Mouse (Mus musculus): Measurements from ENCODE around the gene Avpi1. TPM values are rescaled to one million over a fixed set of nuclear protein-coding genes. Genes with fewer than 3 reads are reported as not detected.

The Avpi1 gene
- polyA plus RNA-seq, 1 experiment from 2014 or later, result 26.0 TPM

DNA sequence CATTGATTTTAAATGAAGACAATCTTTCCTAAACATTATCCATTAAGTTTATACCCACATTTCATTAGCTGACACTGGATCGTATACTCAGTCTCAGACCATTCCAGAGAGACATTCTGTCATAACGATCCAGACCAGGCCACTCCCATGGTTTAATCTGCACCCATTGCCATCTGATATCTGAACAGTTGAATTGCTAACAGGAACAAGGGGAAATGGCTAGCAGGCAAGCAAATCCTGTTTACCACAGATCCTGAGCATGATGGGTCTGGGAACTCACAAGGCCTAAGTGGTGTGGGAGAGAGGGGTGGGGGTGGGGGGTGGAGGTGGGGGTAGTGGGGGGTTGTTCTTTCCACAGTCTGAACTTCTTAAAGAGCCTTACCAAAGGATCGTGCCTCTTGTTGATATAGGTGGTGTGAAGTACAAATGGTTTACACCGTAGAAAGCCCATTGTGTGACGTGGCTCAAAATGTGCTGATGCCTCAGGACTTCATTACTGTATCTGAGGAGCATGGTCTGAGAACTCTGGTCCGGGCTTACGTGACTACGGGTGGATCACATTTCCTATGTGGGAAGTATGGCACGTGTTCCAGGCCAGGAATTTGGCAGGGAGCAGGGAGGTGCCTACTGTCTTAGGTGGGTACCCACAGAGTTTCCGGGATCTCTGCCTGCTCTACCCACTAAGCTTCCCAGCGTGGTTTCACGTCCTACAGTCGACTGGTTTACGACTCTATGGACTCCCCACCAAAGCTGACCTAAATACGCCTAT lies 9.8 kb upstream of the Avpi1 start:
- no peak overlapping the region for H3K4me3 ChIP-seq (ENCODE audit: low read depth, low read length)
- H3K36me3 ChIP-seq (ENCODE audit: control insufficient read depth, insufficient read depth, low read length), result no peaks in the 10 kb centered on the region
- 85% methylated on average over 15 of the region's 15 CpGs for WGBS
- DNase-seq (ENCODE audit: low spot score), result no peak
- H3K9me3 ChIP-seq (ENCODE audit: control insufficient read depth, low read length), result no peaks in the 10 kb centered on the region
- no peak overlapping the region for H3K27ac ChIP-seq (replicated peaks; ENCODE audit: low read depth, low read length)
- no peak overlapping the region for H3K4me2 ChIP-seq (ENCODE audit: low read depth, severe bottlenecking)
- H3K27me3 ChIP-seq (ENCODE audit: control insufficient read depth, insufficient read depth, low read length), result no peaks in the 10 kb centered on the region
- no peak for ATAC-seq (ENCODE audit: insufficient number of reproducible peaks, low FRiP score, low TSS enrichment, low read depth)
- H3K9ac ChIP-seq (ENCODE audit: low read length), result no peak overlapping the region
- no peaks in the 10 kb centered on the region for H3K4me1 ChIP-seq (ENCODE audit: control insufficient read depth, insufficient read depth, low read length)

DNA sequence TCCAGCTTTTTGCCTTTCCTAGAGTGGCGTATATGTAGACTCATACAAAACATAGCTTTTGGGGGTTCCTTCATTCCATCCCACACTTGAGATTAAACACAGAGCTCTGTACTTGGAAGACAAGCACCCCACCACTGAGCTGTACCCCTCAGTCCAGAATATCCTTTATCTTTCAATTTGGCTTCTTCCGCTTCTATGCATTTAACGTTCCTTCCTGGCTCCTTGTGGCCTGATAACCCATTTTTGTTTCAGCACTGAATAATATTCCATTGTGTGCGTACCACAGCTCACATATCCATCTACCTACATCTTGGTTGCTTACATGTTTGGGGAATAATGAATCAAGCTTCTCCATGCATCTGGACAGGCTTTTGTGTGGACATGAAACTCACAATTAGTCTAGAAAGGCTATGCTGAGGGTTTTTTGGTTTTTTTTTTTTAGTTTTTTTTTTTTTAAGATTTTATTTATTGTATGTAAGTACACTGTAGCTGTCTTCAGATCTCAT lies 8.4 kb upstream of the Avpi1 start:
- no peaks in the 10 kb centered on the region for H3K9me3 ChIP-seq (ENCODE audit: control insufficient read depth, low read length)
- no peaks in the 10 kb centered on the region for H3K4me1 ChIP-seq (ENCODE audit: control insufficient read depth, insufficient read depth, low read length)
- no peaks in the 10 kb centered on the region for H3K36me3 ChIP-seq (ENCODE audit: control insufficient read depth, insufficient read depth, low read length)
- H3K4me2 ChIP-seq (ENCODE audit: low read depth, severe bottlenecking), result no peak overlapping the region
- DNase-seq (ENCODE audit: low spot score) (no peak), ATAC-seq (ENCODE audit: insufficient number of reproducible peaks, low FRiP score, low TSS enrichment, low read depth) (no peak)
- 94% methylated on average over 4 of the region's 4 CpGs for WGBS
- H3K9ac ChIP-seq (ENCODE audit: low read length), result no peak overlapping the region
- no peak overlapping the region for H3K4me3 ChIP-seq (ENCODE audit: low read depth, low read length)
- H3K27ac ChIP-seq (replicated peaks; ENCODE audit: low read depth, low read length), result no peak overlapping the region
- no peaks in the 10 kb centered on the region for H3K27me3 ChIP-seq (ENCODE audit: control insufficient read depth, insufficient read depth, low read length)

DNA sequence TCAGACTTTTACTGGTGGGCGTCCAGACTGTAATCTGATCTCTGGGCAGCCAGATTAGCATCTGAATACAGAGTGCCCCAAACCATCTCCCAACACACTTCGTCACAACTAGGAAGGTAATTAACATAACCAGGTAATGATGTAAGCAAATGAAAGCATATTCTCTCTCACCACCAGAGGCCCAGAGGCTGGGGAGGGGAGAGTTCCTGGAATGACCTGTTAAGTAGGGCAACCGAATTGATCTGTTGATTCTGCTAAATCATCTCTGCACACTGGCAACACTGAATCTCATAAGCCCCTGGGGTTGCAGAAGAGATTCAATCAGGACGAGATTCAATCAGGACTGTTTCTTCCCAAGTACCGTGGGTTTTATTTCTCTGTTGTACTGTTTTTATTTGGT lies 7.3 kb upstream of the Avpi1 start:
- WGBS, result 25% methylated on average over 5 of the region's 5 CpGs

DNA sequence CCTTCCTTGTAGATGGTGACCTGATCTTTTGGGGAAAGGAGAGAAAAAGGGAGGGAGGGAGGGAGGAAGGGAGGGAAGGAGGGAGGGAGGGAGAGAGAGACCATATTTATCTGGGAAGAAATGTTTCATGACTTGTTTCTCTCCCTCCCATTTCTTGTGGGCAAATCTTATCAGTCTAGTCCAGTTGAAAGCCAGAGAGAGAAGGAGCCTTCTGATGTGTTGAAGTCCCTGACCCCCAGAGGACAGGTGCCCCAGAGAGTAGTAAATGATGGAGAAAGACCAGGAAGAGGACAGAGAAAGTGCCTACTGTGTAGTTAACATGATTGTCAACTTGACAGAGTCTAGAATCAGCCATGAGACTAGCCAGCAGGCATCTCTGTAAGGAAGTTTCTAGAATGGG lies 6.2 kb upstream of the Avpi1 start:
- Histone ChIP-seq H3K9ac (ENCODE audit: low read length) (no peak overlapping the region), H3K27me3 (ENCODE audit: control insufficient read depth, insufficient read depth, low read length) (no peaks in the 10 kb centered on the region), H3K4me1 (ENCODE audit: control insufficient read depth, insufficient read depth, low read length) (no peaks in the 10 kb centered on the region), H3K27ac (replicated peaks; ENCODE audit: low read depth, low read length) (no peak overlapping the region), H3K9me3 (ENCODE audit: control insufficient read depth, low read length) (no peaks in the 10 kb centered on the region), H3K4me3 (ENCODE audit: low read depth, low read length) (no peak overlapping the region), H3K4me2 (ENCODE audit: low read depth, severe bottlenecking) (no peak overlapping the region), H3K36me3 (ENCODE audit: control insufficient read depth, insufficient read depth, low read length) (no peaks in the 10 kb centered on the region)
- DNase-seq (ENCODE audit: low spot score), result no peak
- ATAC-seq (ENCODE audit: insufficient number of reproducible peaks, low FRiP score, low TSS enrichment, low read depth), result no peak

More for the DNA sequence above, 7.3 kb upstream of the Avpi1 start:
- Histone ChIP-seq H3K4me3 (ENCODE audit: low read depth, low read length) (no peak overlapping the region), H3K9ac (ENCODE audit: low read length) (no peak overlapping the region), H3K4me1 (ENCODE audit: control insufficient read depth, insufficient read depth, low read length) (no peaks in the 10 kb centered on the region), H3K4me2 (ENCODE audit: low read depth, severe bottlenecking) (no peak overlapping the region), H3K27ac (replicated peaks; ENCODE audit: low read depth, low read length) (no peak overlapping the region), H3K27me3 (ENCODE audit: control insufficient read depth, insufficient read depth, low read length) (no peaks in the 10 kb centered on the region), H3K9me3 (ENCODE audit: control insufficient read depth, low read length) (no peaks in the 10 kb centered on the region), H3K36me3 (ENCODE audit: control insufficient read depth, insufficient read depth, low read length) (no peaks in the 10 kb centered on the region)
- DNase-seq (ENCODE audit: low spot score) (no peak), ATAC-seq (ENCODE audit: insufficient number of reproducible peaks, low FRiP score, low TSS enrichment, low read depth) (no peak)

GRCm38 (mm10) chr19:42131101-42131500 lies 2.2 kb upstream of the Avpi1 start:
- no peaks in the 10 kb centered on the region for H3K36me3 ChIP-seq (ENCODE audit: control insufficient read depth, insufficient read depth, low read length)
- no peak for DNase-seq (ENCODE audit: low spot score)
- H3K4me3 ChIP-seq (ENCODE audit: low read depth, low read length), result no peak overlapping the region
- no peak for ATAC-seq (ENCODE audit: insufficient number of reproducible peaks, low FRiP score, low TSS enrichment, low read depth)
- H3K4me2 ChIP-seq (ENCODE audit: low read depth, severe bottlenecking), result no peak overlapping the region
- H3K9me3 ChIP-seq (ENCODE audit: control insufficient read depth, low read length), result no peaks in the 10 kb centered on the region
- H3K4me1 ChIP-seq (ENCODE audit: control insufficient read depth, insufficient read depth, low read length), result peaks cover 9% of the 10 kb centered on the region
- no peaks in the 10 kb centered on the region for H3K27me3 ChIP-seq (ENCODE audit: control insufficient read depth, insufficient read depth, low read length)
- no peak overlapping the region for H3K27ac ChIP-seq (replicated peaks; ENCODE audit: low read depth, low read length)
- WGBS, result 77% methylated on average over 5 of the region's 5 CpGs
- H3K9ac ChIP-seq (ENCODE audit: low read length), result no peak overlapping the region

- 75% methylated on average over 3 of the region's 3 CpGs for WGBS
- DNase-seq (ENCODE audit: low spot score), result no peak
- peaks cover 9% of the 10 kb centered on the region for H3K4me1 ChIP-seq (ENCODE audit: control insufficient read depth, insufficient read depth, low read length)
Observed at GRCm38 (mm10) chr19:42130294-42130606, 1.4 kb upstream of the Avpi1 start.

GRCm38 (mm10) chr19:42129509-42130293 lies 842 bp upstream of the Avpi1 start:
- DNase-seq (ENCODE audit: low spot score) (no peak), ATAC-seq (ENCODE audit: insufficient number of reproducible peaks, low FRiP score, low TSS enrichment, low read depth) (no peak; the same call in 1 of the 2 replicates)
- Histone ChIP-seq H3K27me3 (ENCODE audit: control insufficient read depth, insufficient read depth, low read length) (no peaks in the 10 kb centered on the region), H3K27ac (replicated peaks; ENCODE audit: low read depth, low read length) (peak overlapping the region; percentile 38; the same call in 1 of the 2 replicates), H3K4me2 (ENCODE audit: low read depth, severe bottlenecking) (peak overlapping the region; percentile 83), H3K9ac (ENCODE audit: low read length) (peak overlapping the region; percentile 28), H3K4me3 (ENCODE audit: low read depth, low read length) (peak overlapping the region; percentile 53; the same call in 1 of the 2 replicates), H3K36me3 (ENCODE audit: control insufficient read depth, insufficient read depth, low read length) (no peaks in the 10 kb centered on the region), H3K4me1 (ENCODE audit: control insufficient read depth, insufficient read depth, low read length) (peaks cover 9% of the 10 kb centered on the region), H3K9me3 (ENCODE audit: control insufficient read depth, low read length) (no peaks in the 10 kb centered on the region)
- WGBS, result 38% methylated on average over 14 of the region's 14 CpGs

More at GRCm38 (mm10) chr19:42130294-42130606, 1.4 kb upstream of the Avpi1 start:
- no peaks in the 10 kb centered on the region for H3K9me3 ChIP-seq (ENCODE audit: control insufficient read depth, low read length)
- H3K36me3 ChIP-seq (ENCODE audit: control insufficient read depth, insufficient read depth, low read length), result no peaks in the 10 kb centered on the region
- H3K4me2 ChIP-seq (ENCODE audit: low read depth, severe bottlenecking), result no peak overlapping the region
- no peaks in the 10 kb centered on the region for H3K27me3 ChIP-seq (ENCODE audit: control insufficient read depth, insufficient read depth, low read length)
- no peak overlapping the region for H3K4me3 ChIP-seq (ENCODE audit: low read depth, low read length)
- ATAC-seq (ENCODE audit: insufficient number of reproducible peaks, low FRiP score, low TSS enrichment, low read depth), result no peak
- no peak overlapping the region for H3K9ac ChIP-seq (ENCODE audit: low read length)
- H3K27ac ChIP-seq (replicated peaks; ENCODE audit: low read depth, low read length), result no peak overlapping the region

DNA sequence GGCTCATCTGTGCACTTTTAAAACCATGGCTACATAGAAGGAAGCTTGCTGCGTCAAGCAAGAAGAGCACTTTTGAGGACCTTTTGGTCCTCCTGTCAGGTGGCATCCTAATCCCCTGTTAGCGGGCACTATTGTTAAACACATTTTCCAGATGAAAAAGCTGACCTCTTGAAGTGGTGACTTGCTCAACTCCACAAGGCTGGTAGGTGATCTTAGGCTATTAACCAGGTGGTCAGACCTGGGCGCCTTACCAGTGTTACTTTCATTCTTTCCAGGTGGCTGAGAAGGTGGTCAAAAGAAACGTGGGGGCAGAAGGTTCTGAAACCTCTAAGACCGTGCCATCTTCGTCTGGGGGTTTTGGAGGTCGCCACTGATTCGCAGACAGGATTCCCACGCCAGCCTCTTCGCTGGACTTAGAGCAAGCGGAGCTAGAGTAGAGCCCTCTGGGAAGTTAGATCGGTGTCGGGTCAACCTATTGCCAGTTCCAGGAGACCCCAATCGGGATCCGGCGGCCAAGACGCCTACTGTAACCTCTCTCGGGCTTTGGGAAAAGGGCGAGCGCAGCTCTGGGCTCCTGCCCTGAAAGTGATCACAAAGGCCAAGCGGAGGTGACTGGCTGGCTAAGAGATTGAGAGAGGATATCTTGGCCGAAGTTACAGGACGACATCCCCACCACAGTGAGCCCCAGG lies 663 bp downstream of the Avpi1 start:
- H3K4me2 ChIP-seq (ENCODE audit: low read depth, severe bottlenecking), result peak overlapping the region; percentile 83
- ATAC-seq (ENCODE audit: insufficient number of reproducible peaks, low FRiP score, low TSS enrichment, low read depth) (no peak; the same call in 1 of the 2 replicates), DNase-seq (ENCODE audit: low spot score) (no peak)
- 6% methylated on average over 23 of the region's 23 CpGs for WGBS
- H3K9ac ChIP-seq (ENCODE audit: low read length), result peak overlapping the region; percentile 67
- H3K9me3 ChIP-seq (ENCODE audit: control insufficient read depth, low read length), result no peaks in the 10 kb centered on the region
- H3K4me3 ChIP-seq (ENCODE audit: low read depth, low read length), result peak overlapping the region; percentile 53
- H3K27ac ChIP-seq (replicated peaks; ENCODE audit: low read depth, low read length), result peak overlapping the region; percentile 72
- H3K36me3 ChIP-seq (ENCODE audit: control insufficient read depth, insufficient read depth, low read length), result peaks cover 4% of the 10 kb centered on the region; the same call in 1 of the 2 replicates
- H3K4me1 ChIP-seq (ENCODE audit: control insufficient read depth, insufficient read depth, low read length), result peaks cover 9% of the 10 kb centered on the region
- no peaks in the 10 kb centered on the region for H3K27me3 ChIP-seq (ENCODE audit: control insufficient read depth, insufficient read depth, low read length)
